Mouse (Mus musculus): ENCODE measurements around the gene Fasl.

Gene Fasl

DNA sequence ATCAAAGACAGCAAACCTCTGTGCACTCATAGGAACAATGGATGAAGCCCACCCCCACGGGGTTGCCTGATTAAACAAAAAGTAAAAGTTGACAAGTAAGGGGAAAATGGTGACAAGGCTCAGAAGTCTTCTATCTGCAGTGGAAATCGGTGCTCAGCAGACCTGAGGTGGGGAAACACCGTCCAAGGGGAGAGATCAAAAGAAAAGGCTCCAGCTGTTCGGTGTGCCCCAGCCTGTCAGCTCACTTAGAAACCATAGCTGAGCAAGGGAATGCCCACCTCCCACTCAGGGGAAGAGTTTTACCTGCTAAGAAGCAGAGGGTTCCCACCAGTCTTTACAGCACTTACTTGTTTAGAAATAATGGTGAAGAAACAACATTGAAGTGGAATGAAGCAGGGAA, 26.7 kb downstream of the Fasl start:
- DNase-seq (ENCODE audit: low read depth, low spot score): no peak

DNA sequence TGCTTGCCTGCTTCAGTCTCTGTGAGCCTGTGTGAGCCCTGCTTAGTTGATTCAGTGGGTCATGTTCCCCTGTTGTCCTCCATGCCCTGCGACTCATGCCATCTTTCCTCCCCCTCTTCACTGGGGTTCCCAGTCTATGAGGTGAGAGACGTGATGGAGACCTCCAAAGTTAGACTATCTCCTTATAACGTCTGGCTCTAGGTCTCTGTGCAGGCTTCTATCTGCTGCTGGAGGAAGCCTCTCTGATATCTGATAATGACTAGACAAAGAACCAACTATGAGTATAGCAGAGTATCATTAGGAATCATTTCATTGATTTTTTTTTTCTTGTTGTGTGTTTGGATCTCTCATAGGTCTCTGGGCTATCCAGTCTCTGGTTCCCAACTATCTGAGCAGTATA, 31.7 kb downstream of the Fasl start:
- no peak for DNase-seq (ENCODE audit: low read depth, low spot score)

DNA sequence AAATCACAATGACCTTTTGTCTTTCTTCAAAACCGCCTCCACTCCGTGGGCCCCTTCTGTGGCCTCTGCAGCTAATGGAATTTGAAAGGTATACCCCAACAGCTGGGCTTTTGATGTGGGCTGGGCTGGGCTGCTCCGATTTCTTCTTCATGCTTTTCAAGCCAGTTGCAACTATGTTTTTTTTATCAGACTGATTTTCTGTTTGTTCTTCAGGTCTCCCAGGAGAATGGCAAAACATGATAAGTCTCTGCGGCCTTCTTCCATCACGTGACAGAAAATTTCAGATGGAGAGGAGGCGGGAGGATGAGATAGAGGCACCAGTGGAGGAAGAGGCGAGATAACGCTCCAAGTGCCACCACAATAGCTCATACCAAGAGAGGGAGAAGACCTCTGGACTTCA, 37.0 kb downstream of the Fasl start:
- no peak for DNase-seq (ENCODE audit: low read depth, low spot score)

DNA sequence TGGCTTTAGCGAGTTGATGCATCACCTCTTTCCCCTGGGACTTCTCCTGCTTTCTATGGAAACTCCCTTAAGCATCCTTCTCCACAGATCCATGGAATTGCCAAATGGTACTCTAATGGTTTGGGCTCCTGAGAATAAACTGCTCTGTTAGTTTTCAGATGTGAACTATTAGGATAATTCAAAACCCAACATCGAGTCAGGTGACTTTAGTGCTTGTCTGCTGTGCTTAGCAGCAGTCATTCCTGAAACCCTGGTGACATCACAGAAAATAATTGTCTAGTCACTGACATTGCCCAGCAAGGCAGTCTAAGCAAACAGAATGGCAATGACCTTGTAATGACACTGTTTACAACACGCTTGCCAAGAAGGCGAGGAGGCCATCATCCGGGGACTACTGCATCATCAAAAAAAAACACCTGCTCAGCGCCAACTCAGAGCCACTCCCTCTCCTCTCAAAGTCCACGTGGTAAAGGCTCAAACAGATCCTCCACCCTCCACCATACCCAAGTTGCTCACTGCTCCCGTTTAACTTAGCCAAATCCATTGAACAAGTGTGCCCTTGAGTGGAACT, 37.7 kb downstream of the Fasl start:
- DNase-seq (ENCODE audit: low read depth, low spot score): no peak

DNA sequence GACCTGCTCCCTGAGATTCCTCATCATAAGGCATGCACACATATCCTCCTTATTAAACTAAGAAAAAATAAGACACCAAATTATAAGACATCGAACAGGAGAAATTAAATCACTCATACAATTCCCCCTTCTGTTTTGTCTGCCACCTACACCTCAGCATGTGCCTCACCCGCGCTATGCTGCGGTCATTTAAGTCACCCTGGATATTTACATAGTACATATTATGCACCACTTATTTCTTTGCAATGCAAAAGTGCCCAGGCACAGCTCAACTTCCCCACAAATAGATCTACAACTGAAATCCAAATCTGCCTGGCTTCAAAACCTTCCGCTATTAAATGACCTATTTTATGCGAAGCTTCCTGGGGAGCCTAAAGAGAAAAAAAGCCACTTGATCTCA, 39.6 kb downstream of the Fasl start:
- peak; percentile 19 for DNase-seq (ENCODE audit: low read depth, low spot score)

DNA sequence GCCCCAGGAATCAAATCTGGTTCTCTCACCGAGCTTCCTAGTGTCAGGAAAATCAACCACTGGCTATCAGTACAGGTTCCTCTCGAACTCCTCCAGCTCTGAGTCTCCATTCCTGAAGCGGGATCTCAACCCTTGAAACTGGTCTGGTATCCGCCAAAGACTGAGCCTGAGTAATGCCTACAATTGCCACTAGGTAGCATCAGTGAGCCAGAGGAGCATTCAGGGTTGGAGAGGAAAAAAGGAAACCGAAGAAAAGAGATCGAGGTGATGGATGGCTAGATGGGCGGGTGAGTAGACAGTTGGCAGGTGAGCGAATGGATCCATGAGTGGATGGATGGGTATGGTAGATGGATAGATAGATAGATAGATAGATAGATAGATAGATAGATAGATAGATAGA, 40.2 kb downstream of the Fasl start:
- peak; percentile 44 for DNase-seq (ENCODE audit: low read depth, low spot score)

DNA sequence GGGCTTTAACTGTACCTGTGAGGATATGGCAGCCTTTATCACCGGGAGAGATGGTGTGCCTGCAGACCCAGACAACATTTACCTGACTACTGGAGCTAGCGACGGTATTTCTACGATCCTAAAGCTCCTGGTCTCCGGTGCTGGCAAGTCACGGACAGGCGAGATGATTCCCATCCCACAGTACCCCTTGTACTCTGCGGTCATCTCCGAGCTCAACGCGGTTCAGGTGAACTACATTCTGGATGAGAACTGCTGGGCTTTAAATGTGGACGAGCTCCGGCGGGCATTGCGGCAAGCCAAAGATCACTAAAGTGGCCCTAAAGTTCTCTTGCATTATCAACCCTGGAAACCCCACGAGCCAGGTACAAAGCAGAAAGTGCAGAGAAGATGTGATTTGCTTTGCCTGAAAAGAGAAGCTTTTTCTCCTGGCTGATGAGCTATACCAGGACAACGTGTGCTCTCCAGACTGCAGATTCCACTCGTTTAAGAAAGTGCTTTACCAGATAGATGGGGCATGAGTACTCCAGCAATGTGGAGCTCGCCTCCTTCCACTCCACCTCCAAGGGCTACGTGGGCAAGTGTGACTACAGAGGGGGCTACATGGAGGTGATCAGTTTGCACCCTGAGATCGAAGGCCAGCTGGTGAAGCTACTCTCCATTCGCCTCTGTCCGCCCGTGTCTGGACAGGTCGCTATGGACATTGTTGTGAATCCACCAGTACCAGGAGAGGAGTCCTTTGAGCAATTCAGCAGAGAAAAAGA, 41.6 kb downstream of the Fasl start:
- no peak for DNase-seq (ENCODE audit: low read depth, low spot score)

DNA sequence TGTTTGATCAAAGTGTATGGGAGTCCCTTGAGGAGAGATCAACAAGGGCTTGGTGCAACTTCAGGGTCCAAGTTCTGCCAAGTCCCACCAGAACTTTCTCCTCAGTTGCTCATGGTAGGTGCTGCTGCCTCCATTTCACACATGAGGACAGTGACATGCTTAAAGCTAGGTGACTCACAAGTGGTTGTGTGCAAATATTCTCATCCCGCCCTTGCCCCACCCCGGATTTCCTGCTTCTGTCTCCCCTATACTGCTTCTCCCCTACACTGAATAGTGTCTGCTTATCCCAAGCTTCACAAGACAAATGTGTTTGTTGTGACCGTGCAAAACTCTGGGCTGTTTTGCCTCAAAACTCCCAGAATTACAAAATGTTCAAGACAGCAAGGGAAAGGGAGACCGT, 43.4 kb downstream of the Fasl start:
- DNase-seq (ENCODE audit: low read depth, low spot score): no peak

DNA sequence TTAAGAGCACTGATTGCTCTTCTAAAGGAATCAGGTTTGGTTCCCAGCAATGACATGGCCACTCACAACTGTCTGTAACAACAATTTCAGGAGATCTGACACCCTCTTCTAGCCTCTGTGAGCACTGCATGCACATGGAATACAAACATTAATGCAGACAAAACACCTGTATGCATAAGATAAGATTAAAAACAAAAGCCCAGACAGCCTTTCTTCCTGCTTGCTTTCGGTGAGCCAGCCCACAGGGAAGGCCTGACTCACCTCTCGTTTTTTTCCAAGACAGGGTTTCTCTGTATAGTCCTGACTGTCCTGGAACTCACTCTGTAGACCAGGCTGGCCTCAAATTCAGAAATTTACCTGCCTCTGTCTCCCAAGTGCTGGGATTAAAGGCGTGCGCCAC, 44.1 kb downstream of the Fasl start:
- DNase-seq (ENCODE audit: low read depth, low spot score): no peak

DNA sequence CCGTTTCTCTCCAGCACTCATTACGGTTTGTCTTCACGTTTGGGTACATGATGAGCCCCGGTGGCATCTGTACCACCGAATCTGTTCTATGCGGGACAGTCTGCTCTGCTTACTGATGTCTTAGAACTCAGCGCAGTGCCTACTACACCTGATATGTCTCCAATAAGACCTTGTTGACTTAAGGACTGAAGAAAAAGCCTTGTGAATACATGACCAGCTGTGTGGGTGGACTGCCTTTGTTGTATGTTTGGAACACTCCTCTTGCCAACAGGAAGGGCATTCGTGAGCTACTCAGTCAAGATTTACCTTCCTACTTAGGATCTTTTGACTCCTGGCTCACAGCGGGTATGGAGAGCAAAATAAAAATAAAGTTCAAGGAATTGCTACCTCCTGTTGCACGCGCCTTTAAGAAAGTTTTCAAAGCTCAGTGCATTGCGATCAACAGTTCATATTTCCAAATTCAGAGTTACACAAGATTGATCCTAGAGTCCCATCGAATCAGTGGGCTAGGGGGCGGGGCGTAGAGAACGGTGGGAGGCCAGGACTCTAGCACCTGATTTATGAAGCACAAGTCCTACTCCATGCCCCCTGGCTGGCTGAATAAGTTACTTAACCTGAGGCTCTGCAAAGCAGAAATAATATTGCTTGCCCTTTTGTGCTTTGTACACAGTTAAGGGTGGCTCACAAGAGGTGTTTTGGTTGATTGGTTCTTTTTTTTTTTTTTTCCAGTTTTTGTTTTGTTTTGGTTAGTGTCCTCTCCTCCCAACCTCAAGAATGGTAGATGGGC, 45.6 kb downstream of the Fasl start:
- no peak for DNase-seq (ENCODE audit: low read depth, low spot score)

DNA sequence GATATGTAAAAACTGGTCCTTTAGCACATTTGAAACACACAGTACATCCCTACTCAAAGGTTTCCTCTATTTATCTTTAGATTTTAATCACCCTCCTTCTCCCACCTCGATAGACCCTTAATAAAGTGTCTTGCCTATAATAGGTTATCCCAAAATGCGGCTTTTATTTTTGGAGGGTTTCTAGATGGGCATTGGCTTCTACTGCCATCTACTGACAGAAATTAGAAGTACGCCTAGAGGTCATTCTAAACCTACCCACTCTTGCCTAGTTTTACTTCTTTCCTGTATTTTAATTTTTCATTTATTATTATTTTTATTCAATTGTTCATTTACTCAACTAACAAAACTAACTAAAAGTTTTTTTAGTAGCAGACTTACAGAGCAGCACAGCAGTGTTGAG, 51.4 kb downstream of the Fasl start:
- DNase-seq (ENCODE audit: low read depth, low spot score): peak; percentile 29

DNA sequence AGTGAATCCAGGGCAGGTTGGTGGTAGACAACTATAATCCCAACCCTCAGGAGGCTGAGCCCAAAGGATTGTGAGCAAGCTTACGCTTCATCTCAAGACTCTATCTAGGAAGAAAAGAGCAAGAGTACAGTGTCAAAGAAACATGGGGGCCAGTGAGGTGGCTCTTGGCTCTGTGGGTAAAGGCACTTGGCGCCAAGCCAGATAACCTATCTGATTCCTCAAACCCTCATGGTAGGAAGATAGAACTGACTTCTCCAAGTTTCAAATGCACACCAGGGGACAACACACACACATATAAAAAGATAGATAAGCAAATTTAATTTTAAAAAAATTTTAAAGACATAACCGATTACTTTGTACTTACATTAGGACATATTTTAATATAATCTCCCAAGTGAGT, 52.0 kb downstream of the Fasl start:
- DNase-seq (ENCODE audit: low read depth, low spot score): no peak

DNA sequence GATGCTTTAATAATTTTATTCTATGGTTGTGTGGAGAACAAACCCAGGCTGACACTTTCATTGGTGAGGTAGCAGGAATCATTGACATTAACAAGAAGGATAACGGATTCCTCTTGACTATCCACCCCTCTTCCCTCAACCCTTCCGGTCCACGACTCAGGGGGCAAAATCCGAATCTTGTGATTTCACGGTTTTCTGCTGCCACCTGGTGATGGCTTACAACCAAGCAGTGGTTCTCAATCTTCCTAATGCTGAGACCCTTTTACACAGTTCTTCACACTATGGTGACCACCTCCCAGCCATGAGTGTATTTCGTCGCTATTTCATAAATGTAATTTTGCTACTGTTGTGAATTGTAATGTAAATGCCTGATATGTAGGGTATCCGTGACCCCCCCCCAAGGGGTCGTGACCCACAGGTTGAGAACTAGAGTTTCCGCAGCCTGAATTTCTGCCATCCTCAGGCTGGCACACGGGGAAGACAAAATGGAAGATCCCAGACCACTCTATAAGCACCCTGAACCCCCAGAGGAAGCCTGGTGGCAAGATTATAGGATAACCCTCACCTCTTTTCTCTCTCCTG, 52.7 kb downstream of the Fasl start:
- DNase-seq (ENCODE audit: low read depth, low spot score): no peak

DNA sequence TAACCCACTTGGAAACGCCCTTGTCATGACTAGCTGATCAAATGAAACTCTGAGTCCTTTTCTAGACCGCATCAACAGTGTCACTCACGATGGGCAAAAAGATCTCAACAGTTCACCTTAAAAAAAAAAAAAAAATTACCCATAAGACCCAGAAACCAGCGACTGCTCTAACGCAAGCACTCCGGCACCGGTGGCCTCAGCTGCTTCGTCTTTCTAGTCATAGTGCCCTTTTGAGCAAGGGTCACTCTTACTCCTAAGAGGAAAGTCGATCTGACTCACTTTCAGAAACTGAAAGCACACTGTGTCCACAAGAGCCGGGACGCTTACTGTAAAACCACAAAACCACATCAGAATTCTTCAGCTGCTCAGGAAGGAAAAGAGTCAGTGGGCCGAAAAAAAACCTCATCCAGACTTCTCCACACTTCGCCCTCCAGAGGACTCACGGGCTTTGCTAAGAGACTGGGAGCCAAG, 53.5 kb downstream of the Fasl start:
- no peak for DNase-seq (ENCODE audit: low read depth, low spot score)

DNA sequence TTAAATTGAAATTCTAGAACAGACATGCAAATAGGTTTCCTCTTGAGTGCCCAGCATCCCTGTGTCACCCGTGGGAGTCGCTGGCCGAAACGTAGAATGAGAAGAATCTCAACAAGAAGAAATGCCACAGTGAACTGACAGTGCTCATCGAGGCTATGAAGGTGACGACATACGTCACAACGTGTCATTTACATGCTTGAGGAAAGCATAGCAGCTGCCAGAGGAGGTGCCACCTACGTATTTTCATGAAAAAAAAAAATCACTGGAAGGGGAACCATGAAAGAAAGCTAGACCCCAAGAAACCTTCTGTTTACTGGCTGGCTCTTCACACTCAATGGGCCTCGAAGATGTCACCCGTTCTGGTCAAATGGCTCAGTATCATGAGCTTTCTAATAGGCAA, 54.0 kb downstream of the Fasl start:
- no peak for DNase-seq (ENCODE audit: low read depth, low spot score)
